Mouse (Mus musculus) WW6 (cell line): ENCODE results near the gene Olfr215.
"Not testable (repeated sequence)": the region's sequence is repeated elsewhere in the genome, so short reads cannot be mapped to it uniquely, and the experiment has no call there.

Experiments used
- DNase-seq: peaks from one replicate; pipeline ENCODE4 v3.0.0-alpha.2; 2013; ENCODE audit warnings: low read depth, low spot score

The Olfr215 gene

DNA sequence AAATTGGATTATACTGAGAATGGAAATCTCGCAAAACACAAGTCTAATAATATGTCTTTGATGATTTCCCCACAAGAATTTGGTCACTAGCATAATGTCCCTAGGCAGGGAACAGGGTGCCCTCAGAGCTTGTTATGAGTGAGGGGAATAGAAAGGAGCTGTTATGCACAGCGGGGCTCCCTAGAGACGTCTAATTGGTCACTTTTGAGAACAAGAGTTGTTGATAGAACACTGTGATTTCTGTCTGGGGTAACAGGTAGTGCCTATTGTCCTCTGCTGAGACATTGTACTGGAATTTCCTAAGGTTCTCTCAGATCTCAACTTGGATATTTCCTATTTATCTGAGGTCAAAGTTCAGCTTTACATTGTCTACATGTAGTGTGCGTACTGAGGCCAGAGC is at the start of gene Olfr215:
Gene Olfr215, minus strand, starts transcription at position 101 of the 400 bp plus-strand sequence.
- no peak for DNase-seq

DNA sequence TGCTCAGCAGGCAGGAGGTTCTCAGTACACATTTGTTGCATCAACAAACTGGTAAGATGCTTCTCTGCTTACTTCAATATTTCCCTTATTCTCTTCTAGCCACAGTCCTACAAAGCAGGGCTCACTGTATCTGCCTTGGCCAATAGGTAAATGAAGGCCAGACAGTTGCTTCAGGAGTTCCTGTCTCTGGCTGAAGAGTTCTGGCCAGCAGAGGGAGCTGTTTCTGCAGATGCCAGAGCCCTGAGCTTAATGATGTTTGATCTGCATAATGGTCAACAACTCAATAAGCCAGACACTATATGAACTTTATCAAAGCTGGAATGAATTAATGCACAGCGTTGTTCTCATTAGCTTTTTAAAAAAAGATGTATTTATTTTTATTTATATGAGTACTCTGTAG is 48.1 kb upstream of the Olfr215 start:
- peak; percentile 45 for DNase-seq

DNA sequence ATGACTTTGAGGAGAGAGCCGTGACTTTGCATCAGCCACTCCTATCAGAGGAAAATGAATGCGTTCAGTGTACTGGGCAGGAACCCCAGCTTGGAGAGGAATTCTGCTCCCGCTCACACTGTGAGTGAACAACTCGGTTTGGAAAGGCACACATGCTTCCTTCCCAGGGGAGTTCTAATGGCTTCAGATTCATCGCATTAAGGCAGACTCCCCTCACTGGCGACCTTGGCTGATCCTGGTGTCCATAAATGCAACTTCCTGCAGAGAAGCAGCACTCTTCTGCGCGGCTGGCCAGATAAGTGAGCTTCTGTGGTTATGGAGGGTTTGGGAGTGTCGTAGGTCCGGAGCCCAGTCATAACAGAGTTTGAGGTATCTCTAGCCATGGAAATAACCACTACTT is 45.8 kb upstream of the Olfr215 start:
- no peak for DNase-seq

DNA sequence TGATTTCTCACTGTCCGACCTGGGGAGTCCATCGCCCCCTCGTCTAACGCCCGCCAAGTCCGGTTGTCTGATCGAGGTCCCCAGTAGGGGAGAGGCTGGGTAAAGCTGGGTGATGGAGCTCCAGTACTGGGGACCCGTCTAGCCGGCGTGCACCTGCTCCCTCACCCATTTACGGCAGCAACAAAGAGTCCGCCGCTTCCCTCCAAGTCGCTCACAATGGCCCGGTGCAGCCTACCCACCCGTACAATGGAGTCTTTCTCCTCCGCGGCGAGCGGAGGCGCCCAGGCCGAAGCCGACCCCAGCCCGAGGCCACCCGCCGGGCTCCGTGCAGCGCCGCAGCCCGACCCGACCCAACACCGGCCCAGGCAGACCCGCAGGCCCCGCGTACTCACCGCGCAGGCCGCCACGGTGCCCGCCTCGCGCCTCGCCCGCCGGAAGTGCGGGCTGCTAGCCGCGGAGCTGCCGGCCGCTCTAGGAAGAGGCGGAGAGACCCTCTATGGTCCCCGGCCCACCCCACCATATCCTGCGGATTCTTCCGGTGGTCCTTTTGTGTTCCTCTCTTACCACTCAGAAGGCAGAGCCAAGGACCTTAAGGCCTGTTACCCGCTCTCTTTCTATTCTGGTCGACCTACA is 44.7 kb upstream of the Olfr215 start, which contains the start of gene Zfp422:
Gene Zfp422, minus strand, starts transcription at position 461 of the 633 bp plus-strand sequence.
- peak; percentile 34 for DNase-seq

DNA sequence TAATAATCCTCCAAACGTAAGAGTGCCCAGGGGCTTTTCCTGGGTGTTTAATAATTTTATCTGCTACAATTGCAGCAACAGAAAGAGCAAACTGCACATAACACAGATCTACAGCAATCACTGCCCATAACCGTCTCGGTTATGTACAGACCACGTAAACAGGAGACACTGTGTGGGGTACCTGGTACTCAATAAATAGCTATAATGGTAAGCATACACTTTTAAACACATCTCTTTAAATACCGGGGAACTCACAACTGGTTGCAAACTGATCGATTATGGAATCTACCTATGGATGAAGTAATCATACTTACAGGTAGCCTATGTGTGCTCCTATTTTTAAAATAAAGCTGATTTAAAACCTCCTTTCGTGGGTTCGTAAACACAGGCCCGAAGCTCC is 44.1 kb upstream of the Olfr215 start:
- DNase-seq: no peak

DNA sequence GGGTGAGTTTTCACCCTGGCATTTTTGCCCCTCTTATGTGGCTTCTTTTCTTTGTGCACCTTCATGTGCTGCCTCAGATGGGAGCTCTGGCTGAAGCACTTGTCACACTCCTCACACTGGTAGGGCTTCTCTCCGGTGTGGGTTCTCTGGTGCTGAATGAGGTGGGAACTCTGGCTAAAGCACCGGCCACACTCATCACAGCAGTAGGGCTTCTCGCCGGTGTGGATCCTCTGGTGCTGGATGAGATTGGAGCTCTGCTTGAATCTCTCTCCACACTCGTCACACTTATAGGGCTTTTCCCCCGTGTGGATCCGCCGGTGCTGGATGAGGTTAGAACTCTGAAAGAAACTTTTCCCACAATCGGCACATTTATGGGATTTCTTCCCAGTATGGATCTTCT is 42.4 kb upstream of the Olfr215 start:
- not testable (repeated sequence) for DNase-seq

DNA sequence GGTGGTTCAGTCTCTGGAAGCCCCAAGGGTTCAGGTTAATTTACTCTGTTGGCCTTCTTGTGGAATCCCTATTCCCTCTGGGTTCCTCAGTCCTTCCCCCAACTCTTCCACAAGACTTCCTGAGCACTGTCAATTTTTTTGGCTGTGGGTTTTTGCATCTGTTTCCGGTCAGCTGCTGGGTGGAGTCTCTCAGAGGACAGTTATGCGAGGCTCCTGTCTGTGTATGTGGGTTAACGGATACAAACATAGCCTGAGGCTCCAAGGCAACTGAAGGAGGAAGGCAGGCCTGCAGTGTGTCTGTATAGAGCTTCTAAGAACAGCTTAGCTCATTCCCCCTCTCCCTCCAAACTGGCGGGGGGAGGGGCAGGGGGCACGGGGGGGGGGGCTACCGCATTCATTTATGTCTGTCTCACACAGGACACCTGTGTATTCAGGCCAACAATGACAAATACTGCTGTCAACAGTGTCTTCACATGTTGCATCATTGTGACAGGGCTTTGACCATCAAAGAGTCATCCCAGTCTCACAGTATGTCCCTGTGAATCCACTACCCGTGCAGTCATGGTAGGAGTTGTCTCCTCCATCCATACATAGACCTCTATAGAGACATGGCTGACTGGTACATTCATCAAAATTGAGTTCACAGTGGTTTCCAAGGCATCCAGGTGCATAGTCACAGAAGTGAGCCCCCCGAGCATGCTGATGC is 37.5 kb upstream of the Olfr215 start:
- no peak for DNase-seq

DNA sequence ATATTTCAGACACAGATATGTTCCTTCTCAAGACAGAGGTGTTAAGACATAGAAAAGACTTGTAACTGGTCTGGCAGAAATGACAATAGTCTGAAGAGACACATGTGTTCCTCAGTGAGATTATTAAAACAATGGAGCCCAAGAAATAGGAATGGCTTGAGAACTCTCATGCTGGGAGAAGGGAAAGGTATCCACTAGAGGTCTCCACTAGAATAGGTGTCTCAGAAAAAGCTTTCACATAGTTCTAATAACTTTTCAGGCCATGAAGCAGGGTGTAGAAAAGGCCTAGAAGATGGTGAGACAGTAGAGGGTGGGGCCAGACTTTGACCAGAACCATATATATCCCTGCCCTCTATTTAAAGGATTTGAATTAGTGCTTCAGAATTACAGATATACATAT is 34.1 kb upstream of the Olfr215 start:
- no peak for DNase-seq

DNA sequence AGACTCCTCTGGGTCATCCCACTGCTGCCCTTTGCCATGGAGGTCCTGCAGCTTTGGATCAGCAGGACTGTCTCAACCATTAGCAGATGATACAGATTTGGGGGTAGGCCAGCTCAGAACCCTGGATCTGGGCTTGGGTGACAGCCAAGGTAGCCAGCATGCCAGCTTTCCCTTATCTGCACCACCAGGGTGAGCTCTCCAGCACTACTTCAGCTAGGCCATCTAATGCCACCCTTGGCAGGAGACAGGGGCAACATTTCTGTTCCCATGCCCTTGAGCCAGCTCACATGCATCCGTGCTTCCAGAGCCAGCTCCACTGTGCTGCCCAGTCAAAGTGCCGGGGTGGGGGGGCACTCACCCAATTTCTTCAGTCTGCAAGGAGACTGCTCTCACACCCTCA is 31.7 kb upstream of the Olfr215 start:
- no peak for DNase-seq

DNA sequence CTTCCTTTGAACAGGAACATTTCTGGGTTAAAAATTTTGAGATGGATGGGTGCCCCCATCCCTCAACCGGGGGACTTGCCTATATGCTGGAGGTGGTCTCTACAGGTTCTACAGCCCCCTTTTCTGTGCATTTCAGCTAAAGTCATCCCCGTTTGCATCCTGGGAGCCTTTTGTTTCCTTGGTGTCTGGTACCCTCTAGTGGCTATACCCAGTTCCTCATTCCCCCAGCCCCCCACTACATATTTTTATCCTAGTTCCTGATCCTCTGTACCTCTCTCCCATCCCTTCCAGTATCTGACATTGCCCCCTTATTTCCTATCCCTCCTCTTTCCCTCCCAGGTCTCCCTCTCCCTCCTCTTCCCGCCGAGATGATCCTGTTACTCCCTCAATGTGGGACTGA is 23.2 kb upstream of the Olfr215 start:
- DNase-seq: no peak

DNA sequence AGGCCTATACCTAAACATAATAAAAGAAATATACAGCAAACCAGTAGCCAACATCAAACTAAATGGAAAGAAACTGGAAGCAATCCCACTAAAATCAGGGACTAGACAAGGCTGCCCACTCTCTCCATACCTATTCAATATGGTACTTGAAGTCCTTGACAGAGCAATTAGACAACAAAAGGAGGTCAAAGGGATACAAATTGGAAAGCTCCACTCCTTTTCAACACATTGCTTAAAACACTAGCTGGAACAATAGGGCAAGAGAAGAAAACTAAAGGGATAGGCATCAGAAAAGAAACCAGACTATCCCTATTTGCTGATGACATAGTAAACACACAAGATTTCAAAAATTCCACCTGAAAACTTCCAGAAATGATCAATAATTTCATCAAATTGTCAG is 17.0 kb upstream of the Olfr215 start:
- DNase-seq: not testable (repeated sequence)

DNA sequence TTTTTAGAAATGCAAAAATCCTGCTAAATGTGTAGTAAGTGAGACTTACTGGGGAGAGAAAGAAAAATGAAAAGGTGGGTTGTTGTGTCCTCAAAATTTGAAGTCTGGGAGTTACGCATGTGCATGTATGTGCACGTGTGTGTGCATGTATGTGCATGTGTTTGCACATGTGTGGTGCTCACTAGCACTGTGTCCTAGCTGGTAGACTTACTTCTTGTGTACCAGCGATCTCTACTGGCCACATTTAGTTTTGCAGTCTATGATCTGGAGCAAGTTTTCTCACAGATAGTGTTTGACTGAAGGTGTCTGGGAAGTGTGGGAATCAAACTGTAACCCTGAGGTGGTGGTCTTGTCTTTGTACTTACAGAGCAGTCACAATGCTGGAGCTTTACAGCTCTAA is 14.2 kb downstream of the Olfr215 start:
- peak; percentile 47 for DNase-seq

DNA sequence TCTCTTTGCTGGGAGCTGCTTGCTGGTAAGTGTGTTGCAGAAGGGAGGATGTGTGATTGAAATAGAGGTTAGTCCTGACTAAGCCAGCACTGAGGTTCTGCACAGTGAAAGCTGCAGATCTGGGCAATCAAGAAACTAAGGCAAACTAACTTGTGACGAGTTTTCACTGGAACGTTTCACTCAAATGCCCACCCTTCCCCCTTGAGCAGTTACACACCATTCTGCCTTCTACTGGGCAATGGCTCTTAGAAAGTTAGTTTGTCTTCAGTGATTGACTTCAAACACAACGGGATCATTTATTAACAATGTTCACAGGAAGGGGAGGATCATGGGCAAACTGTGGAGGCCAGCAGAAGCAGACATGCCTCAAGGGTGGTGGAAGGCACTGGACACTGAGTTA is 29.0 kb downstream of the Olfr215 start:
- no peak for DNase-seq

DNA sequence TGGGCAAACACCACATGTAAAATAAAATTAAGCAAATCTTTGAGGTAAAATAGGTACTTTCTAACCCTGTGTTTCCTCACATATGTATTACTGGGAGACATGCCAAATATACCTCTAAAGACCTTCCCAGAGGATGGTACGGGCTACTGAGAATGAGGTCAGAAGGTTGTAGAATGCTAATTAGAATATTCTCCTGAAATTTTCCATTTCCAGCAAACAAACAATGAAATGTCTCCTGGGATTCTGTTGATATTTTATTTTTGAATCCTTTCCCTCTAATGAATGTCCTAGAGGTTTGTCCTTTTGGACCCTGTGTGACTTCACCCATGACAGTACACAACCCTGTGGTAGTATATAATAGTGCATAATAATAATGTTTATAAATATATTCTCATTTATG is 30.1 kb downstream of the Olfr215 start, which contains the start of gene Olfr214:
Gene Olfr214, plus strand, starts transcription at position 301 of the 400 bp plus-strand sequence.
- no peak for DNase-seq

DNA sequence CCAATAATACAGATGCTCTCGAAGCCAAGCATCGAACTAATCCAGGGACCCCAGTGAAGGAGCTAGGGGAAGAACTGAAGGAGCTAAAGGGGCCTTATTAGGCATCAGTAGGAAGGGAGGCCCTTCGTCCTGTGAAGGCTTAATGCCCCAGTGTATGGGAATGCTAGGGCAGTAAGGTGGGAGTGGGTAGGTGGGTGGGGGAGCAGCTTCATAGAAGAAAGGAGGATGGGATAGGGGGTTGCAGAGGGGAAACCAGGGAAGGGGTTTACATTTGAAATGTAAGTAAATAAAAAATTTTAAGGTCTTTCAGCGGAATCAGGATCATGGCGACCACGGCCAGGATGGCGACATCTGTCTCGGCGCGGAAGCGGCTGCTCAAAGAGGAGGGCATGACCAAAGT is 33.2 kb downstream of the Olfr215 start, which contains the start of gene Gm5580:
Gene Gm5580, plus strand, starts transcription at position 301 of the 400 bp plus-strand sequence.
- not testable (repeated sequence) for DNase-seq

DNA sequence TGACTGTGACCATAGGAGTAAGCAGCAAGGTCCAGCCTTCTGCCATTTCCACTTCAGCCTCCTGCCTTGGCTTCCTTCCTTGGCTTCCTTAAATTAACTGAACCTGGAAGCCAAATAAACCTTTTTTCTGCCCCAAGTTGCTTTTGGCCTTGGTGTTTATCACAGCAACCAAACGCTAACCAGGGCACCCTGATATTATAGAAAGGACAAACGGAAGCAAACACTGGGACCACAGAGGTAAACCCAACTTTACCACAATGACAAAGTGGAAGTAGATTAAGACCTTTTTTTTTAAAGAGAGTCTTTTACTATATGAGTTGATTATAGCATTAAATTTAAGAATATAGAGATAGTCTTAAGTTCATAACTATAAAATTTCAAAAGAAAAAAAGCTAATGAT is 41.5 kb downstream of the Olfr215 start:
- DNase-seq: no peak

DNA sequence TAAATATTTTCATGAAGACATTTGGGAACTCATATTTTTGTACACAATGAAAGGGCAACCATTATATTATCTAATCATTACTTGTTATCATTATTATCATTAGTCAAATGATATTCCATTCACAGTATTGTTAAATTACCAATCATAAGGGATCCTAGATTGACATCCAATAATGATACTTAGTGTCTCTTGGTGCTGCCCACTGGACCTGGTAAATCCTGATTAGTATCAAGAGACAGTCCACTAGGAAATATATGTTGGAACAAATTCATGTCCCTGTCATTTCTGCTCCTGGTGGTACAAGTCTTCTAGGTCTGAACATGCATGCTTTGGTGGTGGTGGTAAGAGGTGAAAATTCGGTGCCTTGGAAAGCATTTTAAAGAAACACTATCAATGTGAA is 45.8 kb downstream of the Olfr215 start, which contains the start of gene Olfr213:
Gene Olfr213, plus strand, starts transcription at position 301 of the 400 bp plus-strand sequence.
- DNase-seq: no peak
